In the genomic region with DNA sequence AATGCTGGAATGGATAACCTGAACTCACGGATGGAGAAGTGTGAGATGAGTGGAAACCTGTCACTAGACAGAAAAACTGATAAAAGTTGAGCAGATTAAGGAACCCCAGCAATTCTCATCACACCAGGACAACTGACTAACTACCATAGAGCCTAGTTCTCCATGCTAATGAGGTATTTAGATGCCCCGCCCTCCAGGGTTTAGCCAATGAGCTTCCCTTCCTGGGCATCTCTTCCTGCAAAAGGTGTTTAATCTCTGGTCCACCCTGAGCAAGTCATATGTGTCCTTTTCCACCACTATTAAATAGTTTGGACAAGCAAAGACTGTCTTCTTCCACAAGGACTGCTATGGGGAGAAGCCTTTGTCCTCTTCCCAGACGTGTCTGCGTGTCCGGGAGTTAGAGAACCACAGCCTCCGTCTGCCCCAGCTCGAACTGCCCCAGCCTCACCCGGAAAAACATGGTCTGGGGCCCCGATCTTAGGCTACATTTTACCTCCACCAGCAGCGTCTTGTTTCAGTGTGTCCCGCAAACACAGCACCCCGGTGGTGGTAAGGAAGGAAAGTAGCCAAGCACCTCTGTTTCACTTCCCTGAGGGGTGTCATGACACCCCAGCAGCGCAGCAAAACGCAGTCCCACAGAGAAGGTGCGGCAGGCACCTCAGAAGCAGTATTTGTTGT, we compare ENCODE assay signal across 12 mouse cellular contexts. TPM values are rescaled to one million over a fixed set of nuclear protein-coding genes. Genes with fewer than 3 reads are reported as not detected.
DNase-seq lines count a peak whose midpoint lies in the region; ATAC-seq lines count a peak whose summit lies in the region.
"Had no signal": no experiment of that assay in that cellular context is flagged by ENCODE, and none has a peak within 500 bp of the region (broad histone marks: within the 10 kb centered on the region; RNA-seq: fewer than 3 reads in every experiment).

No protein-coding gene starts in this region.

- no peak overlapping the region for H3K9ac ChIP-seq in forebrain, embryonic 16.5 days (replicated peaks; ENCODE audit: low read depth, low read length)
- H3K9ac ChIP-seq in midbrain, embryonic 13.5 days (replicated peaks) = no peak overlapping the region
- no peak overlapping the region for H3K9ac ChIP-seq in midbrain, embryonic 16.5 days (ENCODE audit: low read depth, low read length)
- H3K9ac ChIP-seq in liver, embryonic 15.5 days = no peak overlapping the region
- H3K9ac ChIP-seq: forebrain, embryonic 15.5 days had no signal

- H3K4me1 ChIP-seq in forebrain, embryonic 10.5 days = peaks cover 10% of the 10 kb centered on the region
- no peaks in the 10 kb centered on the region for H3K4me1 ChIP-seq in forebrain, embryonic 16.5 days (replicated peaks; ENCODE audit: control insufficient read depth, insufficient read depth, low read length)
- peaks cover 8% of the 10 kb centered on the region; the same call in 1 of the 2 replicates for H3K4me1 ChIP-seq in midbrain, embryonic 13.5 days (replicated peaks)
- no peaks in the 10 kb centered on the region for H3K4me1 ChIP-seq in midbrain, embryonic 16.5 days (ENCODE audit: control insufficient read depth, insufficient read depth, low read length)
- H3K4me1 ChIP-seq in liver, embryonic 15.5 days (replicated peaks) = no peaks in the 10 kb centered on the region
- H3K4me1 ChIP-seq: forebrain, embryonic 15.5 days had no signal

- peaks cover 10% of the 10 kb centered on the region for H3K27me3 ChIP-seq in forebrain, embryonic 10.5 days (ENCODE audit: poor library complexity, severe bottlenecking)
- no peaks in the 10 kb centered on the region for H3K27me3 ChIP-seq in forebrain, embryonic 16.5 days (replicated peaks; ENCODE audit: control insufficient read depth, insufficient read depth, low read length)
- 0 out of 2 replicates have a peak, but pooled peaks cover 7% of the 10 kb centered on the region for H3K27me3 ChIP-seq in midbrain, embryonic 13.5 days
- H3K27me3 ChIP-seq in midbrain, embryonic 16.5 days (ENCODE audit: control insufficient read depth, insufficient read depth, low read depth, low read length) = no peaks in the 10 kb centered on the region
- H3K27me3 ChIP-seq in liver, embryonic 15.5 days = 0 out of 2 replicates have a peak, but pooled peaks cover 2% of the 10 kb centered on the region
- H3K27me3 ChIP-seq: forebrain, embryonic 15.5 days had no signal

- no peak for ATAC-seq in forebrain, embryonic 16.5 days
- no peak for ATAC-seq in midbrain, embryonic 13.5 days
- no peak for ATAC-seq in midbrain, embryonic 16.5 days
- ATAC-seq in liver, embryonic 15.5 days (ENCODE audit: insufficient read depth) = no peak
- ATAC-seq: forebrain, embryonic 15.5 days had no signal

- peak overlapping the region; percentile 18; the same call in 1 of the 2 replicates for H3K4me3 ChIP-seq in forebrain, embryonic 10.5 days
- no peak overlapping the region for H3K4me3 ChIP-seq in forebrain, embryonic 16.5 days (replicated peaks; ENCODE audit: low read length)
- no peak overlapping the region for H3K4me3 ChIP-seq in midbrain, embryonic 13.5 days (replicated peaks)
- no peak overlapping the region for H3K4me3 ChIP-seq in midbrain, embryonic 16.5 days (ENCODE audit: low read depth, low read length)
- H3K4me3 ChIP-seq in liver, embryonic 15.5 days (replicated peaks) = no peak overlapping the region
- H3K4me3 ChIP-seq: forebrain, embryonic 15.5 days; myocyte had no signal

- DNase-seq in forebrain, embryonic 10.5 days (ENCODE audit: extremely low spot score, low spot score) = no peak
- DNase-seq in thymus, postnatal 4 days = peak; percentile 58
- DNase-seq in frontal cortex, postnatal 14 days (ENCODE audit: low spot score in 2 of 2) = no peak
- DNase-seq in kidney, adult 11 months = no peak
- DNase-seq: cerebellum, adult 9-10 months; kidney, adult 8-10 months had no signal

- no peak overlapping the region for H3K4me2 ChIP-seq in forebrain, embryonic 16.5 days (ENCODE audit: low read length)
- 0 out of 2 replicates have a peak overlapping the region, but pooled peaks have one; percentile 3 for H3K4me2 ChIP-seq in midbrain, embryonic 13.5 days (replicated peaks)
- no peak overlapping the region for H3K4me2 ChIP-seq in midbrain, embryonic 16.5 days (ENCODE audit: low read length)
- H3K4me2 ChIP-seq in liver, embryonic 15.5 days = peak overlapping the region; percentile 18
- H3K4me2 ChIP-seq: forebrain, embryonic 15.5 days had no signal

- no peaks in the 10 kb centered on the region for H3K36me3 ChIP-seq in forebrain, embryonic 10.5 days (replicated peaks)
- H3K36me3 ChIP-seq in forebrain, embryonic 16.5 days (ENCODE audit: control insufficient read depth, insufficient read depth) = no peaks in the 10 kb centered on the region
- no peaks in the 10 kb centered on the region for H3K36me3 ChIP-seq in midbrain, embryonic 13.5 days
- H3K36me3 ChIP-seq in midbrain, embryonic 16.5 days (ENCODE audit: control insufficient read depth, insufficient read depth, low read length) = no peaks in the 10 kb centered on the region
- no peaks in the 10 kb centered on the region for H3K36me3 ChIP-seq in liver, embryonic 15.5 days (replicated peaks)
- H3K36me3 ChIP-seq: forebrain, embryonic 15.5 days had no signal

- H3K27ac ChIP-seq in forebrain, embryonic 10.5 days = no peak overlapping the region
- no peak overlapping the region for H3K27ac ChIP-seq in forebrain, embryonic 16.5 days (ENCODE audit: low read length)
- H3K27ac ChIP-seq in midbrain, embryonic 13.5 days = no peak overlapping the region
- H3K27ac ChIP-seq in midbrain, embryonic 16.5 days (ENCODE audit: low read length) = no peak overlapping the region
- H3K27ac ChIP-seq in liver, embryonic 15.5 days (replicated peaks) = no peak overlapping the region
- H3K27ac ChIP-seq: forebrain, embryonic 15.5 days had no signal

- no peaks in the 10 kb centered on the region for H3K9me3 ChIP-seq in forebrain, embryonic 10.5 days
- no peaks in the 10 kb centered on the region for H3K9me3 ChIP-seq in forebrain, embryonic 16.5 days (ENCODE audit: control insufficient read depth, low read length)
- H3K9me3 ChIP-seq in midbrain, embryonic 13.5 days = no peaks in the 10 kb centered on the region
- no peaks in the 10 kb centered on the region for H3K9me3 ChIP-seq in midbrain, embryonic 16.5 days (replicated peaks; ENCODE audit: control insufficient read depth, low read length, poor library complexity, severe bottlenecking)
- H3K9me3 ChIP-seq in liver, embryonic 15.5 days (replicated peaks) = no peaks in the 10 kb centered on the region
- H3K9me3 ChIP-seq: forebrain, embryonic 15.5 days had no signal

- 37% methylated on average over 15 of the region's 15 CpGs for WGBS in forebrain, embryonic 10.5 days
- 29% methylated on average over 15 of the region's 15 CpGs for WGBS in forebrain, embryonic 16.5 days
- 36% methylated on average over 15 of the region's 15 CpGs for WGBS in midbrain, embryonic 13.5 days
- WGBS in midbrain, embryonic 16.5 days = 37% methylated on average over 15 of the region's 15 CpGs
- WGBS in liver, embryonic 15.5 days (ENCODE audit: insufficient replicate concordance) = 31% methylated on average over 15 of the region's 15 CpGs

RNA-seq across cellular contexts. Expression of gene Cdhr3, which starts 26.1 kb away (rescaled TPM):
- polyA plus RNA-seq in forebrain, embryonic 10.5 days (2016; fragmentation: Nextera tagmentation; extraction: Ambion mirVana) = not detected in 2 replicates
- 0.21 and 0.48 TPM in 2 replicates for polyA plus RNA-seq in forebrain, embryonic 16.5 days (2015; fragmentation: Nextera tagmentation; extraction: Ambion mirVana)
- 0.14 TPM in 1 of 2 replicates, not detected in the other for polyA plus RNA-seq in midbrain, embryonic 13.5 days (2015; fragmentation: Nextera tagmentation; extraction: Ambion mirVana)
- polyA plus RNA-seq in midbrain, embryonic 16.5 days (2015; fragmentation: Nextera tagmentation; extraction: Ambion mirVana) = 0.51 and 0.56 TPM in 2 replicates
- 0.06 TPM in 1 of 2 replicates, not detected in the other for polyA plus RNA-seq in liver, embryonic 15.5 days (2015; fragmentation: Nextera tagmentation; extraction: Ambion mirVana)

RNA-seq across cellular contexts. Expression of gene Atxn7l1, which starts 28.7 kb away (rescaled TPM):
- polyA plus RNA-seq in forebrain, embryonic 10.5 days (2016; fragmentation: Nextera tagmentation; extraction: Ambion mirVana) = 10.4 and 11.0 TPM in 2 replicates
- 15.3 and 19.9 TPM in 2 replicates for polyA plus RNA-seq in forebrain, embryonic 16.5 days (2015; fragmentation: Nextera tagmentation; extraction: Ambion mirVana)
- polyA plus RNA-seq in midbrain, embryonic 13.5 days (2015; fragmentation: Nextera tagmentation; extraction: Ambion mirVana) = 18.6 and 19.3 TPM in 2 replicates
- 21.3 and 25.0 TPM in 2 replicates for polyA plus RNA-seq in midbrain, embryonic 16.5 days (2015; fragmentation: Nextera tagmentation; extraction: Ambion mirVana)
- 13.8 and 14.7 TPM in 2 replicates for polyA plus RNA-seq in liver, embryonic 15.5 days (2015; fragmentation: Nextera tagmentation; extraction: Ambion mirVana)

Comparison
In these comparisons a context has a peak if more than half of its experiments do, and no peak if none do; other contexts are left out.
1. H3K4me2 ChIP-seq: peak in midbrain, embryonic 13.5 days (single experiment) and liver, embryonic 15.5 days (single experiment); none in forebrain, embryonic 16.5 days (single experiment) and midbrain, embryonic 16.5 days (single experiment).